16 mouse cellular contexts compared by ENCODE assay signal in the genomic region with DNA sequence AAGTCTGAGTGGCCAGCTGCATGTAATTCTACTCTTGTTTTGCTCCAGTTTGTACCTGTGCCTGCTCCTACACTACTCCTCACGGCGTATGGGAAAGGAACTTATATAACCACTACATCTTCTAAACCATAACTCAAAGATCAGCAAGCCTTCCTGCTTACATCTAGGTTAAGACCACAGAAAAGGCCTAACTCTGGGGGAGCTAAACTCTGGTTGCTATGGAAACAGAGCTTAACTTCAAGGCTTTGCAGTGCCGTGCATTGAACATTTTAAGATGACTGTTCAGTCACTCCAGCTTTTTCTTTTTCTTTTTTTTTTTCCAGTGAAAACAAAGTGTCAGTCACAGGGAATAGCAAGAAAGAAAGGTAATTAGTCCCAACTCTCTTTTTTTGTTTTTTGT.
DNase-seq lines count a peak whose midpoint lies in the region; ATAC-seq lines count a peak whose summit lies in the region.
"Had no signal": no experiment of that assay in that cellular context is flagged by ENCODE, and none has a peak within 500 bp of the region (broad histone marks: within the 10 kb centered on the region; RNA-seq: fewer than 3 reads in every experiment).

No protein-coding gene starts in this region.

- H3K36me3 ChIP-seq in forebrain, embryonic 14.5 days (ENCODE audit: control insufficient read depth, insufficient read depth, low read length): no peaks in the 10 kb centered on the region
- H3K36me3 ChIP-seq in forebrain, embryonic 12.5 days (replicated peaks): no peaks in the 10 kb centered on the region
- H3K36me3 ChIP-seq in midbrain, embryonic 12.5 days: no peaks in the 10 kb centered on the region
- H3K36me3 ChIP-seq: neural tube, embryonic 13.5 days had no signal

- no peaks in the 10 kb centered on the region for H3K9me3 ChIP-seq in forebrain, embryonic 14.5 days (replicated peaks; ENCODE audit: control insufficient read depth, low read length)
- H3K9me3 ChIP-seq in forebrain, embryonic 12.5 days: no peaks in the 10 kb centered on the region
- H3K9me3 ChIP-seq in midbrain, embryonic 12.5 days: no peaks in the 10 kb centered on the region
- H3K9me3 ChIP-seq: neural tube, embryonic 13.5 days had no signal

- H3K9ac ChIP-seq in forebrain, embryonic 14.5 days (ENCODE audit: low read length): no peak overlapping the region
- H3K9ac ChIP-seq in forebrain, embryonic 12.5 days: no peak overlapping the region
- no peak overlapping the region for H3K9ac ChIP-seq in midbrain, embryonic 12.5 days (replicated peaks)
- H3K9ac ChIP-seq: neural tube, embryonic 13.5 days had no signal

- no peak overlapping the region for H3K27ac ChIP-seq in forebrain, embryonic 14.5 days (ENCODE audit: low read depth, low read length)
- no peak overlapping the region for H3K27ac ChIP-seq in forebrain, embryonic 12.5 days
- H3K27ac ChIP-seq in midbrain, embryonic 12.5 days (replicated peaks): no peak overlapping the region
- H3K27ac ChIP-seq: neural tube, embryonic 13.5 days had no signal

- no peaks in the 10 kb centered on the region for H3K27me3 ChIP-seq in forebrain, embryonic 14.5 days (replicated peaks; ENCODE audit: control insufficient read depth, insufficient read depth, low read length)
- H3K27me3 ChIP-seq in forebrain, embryonic 12.5 days: no peaks in the 10 kb centered on the region
- no peaks in the 10 kb centered on the region for H3K27me3 ChIP-seq in midbrain, embryonic 12.5 days
- H3K27me3 ChIP-seq: neural tube, embryonic 13.5 days had no signal

- no peak overlapping the region for H3K4me3 ChIP-seq in forebrain, embryonic 14.5 days (ENCODE audit: low read depth, low read length)
- H3K4me3 ChIP-seq in forebrain, embryonic 12.5 days (replicated peaks): no peak overlapping the region
- H3K4me3 ChIP-seq in midbrain, embryonic 12.5 days: no peak overlapping the region
- H3K4me3 ChIP-seq: neural tube, embryonic 13.5 days had no signal

- DNase-seq in forebrain, embryonic 14.5 days (ENCODE audit: low spot score): peak; percentile 63
- DNase-seq in R1 (ENCODE audit: low read depth, low spot score): peak; percentile 21
- peak; percentile 37 for DNase-seq in embryo, embryonic 10.5 days (ENCODE audit: low spot score)
- no peak for DNase-seq in thymus, postnatal 0 days (ENCODE audit: low spot score)
- DNase-seq in heart, adult 9 months (ENCODE audit: low spot score in 2 of 2): no peak
- DNase-seq in heart, postnatal 36 days: no peak
- DNase-seq: adrenal gland, postnatal 14 days; B cell, adult 2 months; cerebellum, adult 8-10 months; heart, postnatal 14 days; left cerebral cortex, postnatal 4 days; thymus, adult 18-20 months had no signal

- ATAC-seq in forebrain, embryonic 14.5 days: no peak
- ATAC-seq in forebrain, embryonic 12.5 days (ENCODE audit: low FRiP score): no peak
- peak; percentile 84 for ATAC-seq in midbrain, embryonic 12.5 days (ENCODE audit: low FRiP score, low read depth)

- peaks cover 3% of the 10 kb centered on the region; the same call in 1 of the 2 replicates for H3K4me1 ChIP-seq in forebrain, embryonic 14.5 days (ENCODE audit: control insufficient read depth, insufficient read depth, low read length)
- H3K4me1 ChIP-seq in forebrain, embryonic 12.5 days: peaks cover 10% of the 10 kb centered on the region; the same call in 1 of the 2 replicates
- H3K4me1 ChIP-seq in midbrain, embryonic 12.5 days: peaks cover 8% of the 10 kb centered on the region
- H3K4me1 ChIP-seq: neural tube, embryonic 13.5 days had no signal

- no peak overlapping the region for H3K4me2 ChIP-seq in forebrain, embryonic 14.5 days (ENCODE audit: low read length)
- H3K4me2 ChIP-seq in forebrain, embryonic 12.5 days: no peak overlapping the region
- H3K4me2 ChIP-seq in midbrain, embryonic 12.5 days (replicated peaks): no peak overlapping the region
- H3K4me2 ChIP-seq: heart, embryonic 11.5 days; neural tube, embryonic 13.5 days had no signal

- intact Hi-C loops in heart, postnatal 36 days (cut with DNase I): no loop called here

- 49% methylated on average over 3 of the region's 3 CpGs for WGBS in forebrain, embryonic 14.5 days
- 58% methylated on average over 3 of the region's 3 CpGs for WGBS in forebrain, embryonic 12.5 days
- 51% methylated on average over 3 of the region's 3 CpGs for WGBS in midbrain, embryonic 12.5 days

Comparison
In these comparisons a context has a peak if more than half of its experiments do, and no peak if none do; other contexts are left out.
1. DNase-seq: peak in forebrain, embryonic 14.5 days (single experiment), R1 (single experiment) and embryo, embryonic 10.5 days (single experiment); none in thymus, postnatal 0 days (single experiment), heart, adult 9 months (0 of 2) and heart, postnatal 36 days (0 of 2).